Mouse (Mus musculus): ENCODE measurements at regions not wholly inside any gene's neighbourhood (a gene's known extent, or its start where the extent isn't known, plus 50 kb on each side); places are given as distances from the start of the nearest gene placed in this dataset.

DNA sequence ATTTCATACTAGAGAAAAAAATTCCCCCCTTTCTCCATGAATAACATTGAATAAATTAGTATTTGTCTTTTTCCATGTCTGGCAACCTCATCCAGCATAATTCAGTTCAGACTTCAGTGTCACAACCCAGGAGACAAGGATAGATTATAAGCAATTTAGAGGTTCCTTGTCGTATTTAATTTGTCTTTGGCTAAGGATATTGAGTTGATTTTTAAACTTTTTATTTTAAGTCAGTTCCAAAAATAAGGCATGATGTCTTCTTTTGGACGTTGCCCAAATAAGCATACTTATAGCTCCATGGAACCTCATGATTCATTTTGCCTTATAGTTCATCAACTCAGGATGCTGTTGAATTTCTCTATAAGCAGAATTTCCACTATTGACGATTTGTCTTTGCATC, 456.0 kb upstream of the Pappa start:
- TF ChIP-seq POLR2A (IDR thresholded peaks at IDR 0.05; ENCODE audit: low read depth, low read length), result no peak
- TF ChIP-seq CTCF (IDR thresholded peaks at IDR 0.05; ENCODE audit: extremely low read depth, insufficient read depth, insufficient read length, insufficient replicate concordance), result no peak
